Mouse (Mus musculus): ENCODE data around the gene Gm42906. TPM values are rescaled to one million over a fixed set of nuclear protein-coding genes. Genes with fewer than 3 reads are reported as not detected.

Gm42906 gene
- polyA plus RNA-seq, 1 experiment from 2014 or later: not detected

- 9% methylated on average over 8 of the region's 8 CpGs for WGBS
- H3K4me3 ChIP-seq (ENCODE audit: low read depth, low read length): no peak overlapping the region
- no peaks in the 10 kb centered on the region for H3K9me3 ChIP-seq (ENCODE audit: control insufficient read depth, low read length)
- H3K9ac ChIP-seq (ENCODE audit: low read length): no peak overlapping the region
- H3K4me2 ChIP-seq (ENCODE audit: low read depth, severe bottlenecking): no peak overlapping the region
- H3K4me1 ChIP-seq (ENCODE audit: control insufficient read depth, insufficient read depth, low read length): no peaks in the 10 kb centered on the region
- H3K36me3 ChIP-seq (ENCODE audit: control insufficient read depth, insufficient read depth, low read length): no peaks in the 10 kb centered on the region
- peak; percentile 40 for DNase-seq (ENCODE audit: low spot score)
- ATAC-seq (ENCODE audit: insufficient number of reproducible peaks, low FRiP score, low TSS enrichment, low read depth): no peak
- H3K27ac ChIP-seq (replicated peaks; ENCODE audit: low read depth, low read length): no peak overlapping the region
- no peaks in the 10 kb centered on the region for H3K27me3 ChIP-seq (ENCODE audit: control insufficient read depth, insufficient read depth, low read length)
Observed at GRCm38 (mm10) chr5:151149509-151149908, 278.5 kb downstream of the Gm42906 start.

GRCm38 (mm10) chr5:151148079-151148478 is 279.9 kb downstream of the Gm42906 start:
- Histone ChIP-seq H3K4me2 (ENCODE audit: low read depth, severe bottlenecking) (no peak overlapping the region), H3K4me1 (ENCODE audit: control insufficient read depth, insufficient read depth, low read length) (peaks cover 11% of the 10 kb centered on the region), H3K36me3 (ENCODE audit: control insufficient read depth, insufficient read depth, low read length) (no peaks in the 10 kb centered on the region), H3K9ac (ENCODE audit: low read length) (no peak overlapping the region), H3K4me3 (ENCODE audit: low read depth, low read length) (no peak overlapping the region), H3K27ac (replicated peaks; ENCODE audit: low read depth, low read length) (no peak overlapping the region), H3K27me3 (ENCODE audit: control insufficient read depth, insufficient read depth, low read length) (no peaks in the 10 kb centered on the region), H3K9me3 (ENCODE audit: control insufficient read depth, low read length) (no peaks in the 10 kb centered on the region)
- ATAC-seq (ENCODE audit: insufficient number of reproducible peaks, low FRiP score, low TSS enrichment, low read depth) (no peak), DNase-seq (ENCODE audit: low spot score) (no peak)
- WGBS: 91% methylated on average over 4 of the region's 4 CpGs

- Histone ChIP-seq H3K4me3 (ENCODE audit: low read depth, low read length) (no peak overlapping the region), H3K36me3 (ENCODE audit: control insufficient read depth, insufficient read depth, low read length) (no peaks in the 10 kb centered on the region), H3K4me1 (ENCODE audit: control insufficient read depth, insufficient read depth, low read length) (peaks cover 23% of the 10 kb centered on the region), H3K4me2 (ENCODE audit: low read depth, severe bottlenecking) (no peak overlapping the region), H3K9ac (ENCODE audit: low read length) (no peak overlapping the region), H3K9me3 (ENCODE audit: control insufficient read depth, low read length) (no peaks in the 10 kb centered on the region), H3K27me3 (ENCODE audit: control insufficient read depth, insufficient read depth, low read length) (no peaks in the 10 kb centered on the region), H3K27ac (replicated peaks; ENCODE audit: low read depth, low read length) (no peak overlapping the region)
- no peak for DNase-seq (ENCODE audit: low spot score)
- 76% methylated on average over 5 of the region's 5 CpGs for WGBS
- ATAC-seq (ENCODE audit: insufficient number of reproducible peaks, low FRiP score, low TSS enrichment, low read depth): no peak
Observed at GRCm38 (mm10) chr5:151145807-151146206, 282.2 kb downstream of the Gm42906 start.

GRCm38 (mm10) chr5:151143955-151144354 is 284.0 kb downstream of the Gm42906 start:
- WGBS: 75% methylated on average over 5 of the region's 5 CpGs
- Histone ChIP-seq H3K4me1 (ENCODE audit: control insufficient read depth, insufficient read depth, low read length) (peaks cover 23% of the 10 kb centered on the region), H3K4me2 (ENCODE audit: low read depth, severe bottlenecking) (no peak overlapping the region), H3K36me3 (ENCODE audit: control insufficient read depth, insufficient read depth, low read length) (no peaks in the 10 kb centered on the region), H3K4me3 (ENCODE audit: low read depth, low read length) (no peak overlapping the region), H3K9ac (ENCODE audit: low read length) (no peak overlapping the region), H3K27ac (replicated peaks; ENCODE audit: low read depth, low read length) (peak overlapping the region; percentile 76), H3K9me3 (ENCODE audit: control insufficient read depth, low read length) (no peaks in the 10 kb centered on the region), H3K27me3 (ENCODE audit: control insufficient read depth, insufficient read depth, low read length) (no peaks in the 10 kb centered on the region)
- ATAC-seq (ENCODE audit: insufficient number of reproducible peaks, low FRiP score, low TSS enrichment, low read depth): no peak
- DNase-seq (ENCODE audit: low spot score): no peak

- Histone ChIP-seq H3K4me1 (ENCODE audit: control insufficient read depth, insufficient read depth, low read length) (peaks cover 23% of the 10 kb centered on the region), H3K4me2 (ENCODE audit: low read depth, severe bottlenecking) (no peak overlapping the region; the same call in 1 of the 2 replicates), H3K9me3 (ENCODE audit: control insufficient read depth, low read length) (no peaks in the 10 kb centered on the region), H3K27me3 (ENCODE audit: control insufficient read depth, insufficient read depth, low read length) (no peaks in the 10 kb centered on the region), H3K4me3 (ENCODE audit: low read depth, low read length) (no peak overlapping the region), H3K27ac (replicated peaks; ENCODE audit: low read depth, low read length) (peak overlapping the region; percentile 76), H3K9ac (ENCODE audit: low read length) (no peak overlapping the region; the same call in 1 of the 2 replicates), H3K36me3 (ENCODE audit: control insufficient read depth, insufficient read depth, low read length) (no peaks in the 10 kb centered on the region)
- 9% methylated on average over 11 of the region's 11 CpGs for WGBS
- ATAC-seq (ENCODE audit: insufficient number of reproducible peaks, low FRiP score, low TSS enrichment, low read depth) (peak; percentile 86), DNase-seq (ENCODE audit: low spot score) (peak; percentile 87)
Observed at GRCm38 (mm10) chr5:151142671-151143601, 285.0 kb downstream of the Gm42906 start.

GRCm38 (mm10) chr5:151142241-151142640 is 285.7 kb downstream of the Gm42906 start:
- H3K9me3 ChIP-seq (ENCODE audit: control insufficient read depth, low read length): no peaks in the 10 kb centered on the region
- WGBS: 40% methylated on average over 5 of the region's 5 CpGs
- peaks cover 23% of the 10 kb centered on the region for H3K4me1 ChIP-seq (ENCODE audit: control insufficient read depth, insufficient read depth, low read length)
- H3K27ac ChIP-seq (replicated peaks; ENCODE audit: low read depth, low read length): peak overlapping the region; percentile 76
- H3K27me3 ChIP-seq (ENCODE audit: control insufficient read depth, insufficient read depth, low read length): no peaks in the 10 kb centered on the region
- no peak overlapping the region for H3K4me3 ChIP-seq (ENCODE audit: low read depth, low read length)
- H3K9ac ChIP-seq (ENCODE audit: low read length): no peak overlapping the region
- DNase-seq (ENCODE audit: low spot score): no peak
- no peaks in the 10 kb centered on the region for H3K36me3 ChIP-seq (ENCODE audit: control insufficient read depth, insufficient read depth, low read length)
- no peak overlapping the region for H3K4me2 ChIP-seq (ENCODE audit: low read depth, severe bottlenecking)
- no peak for ATAC-seq (ENCODE audit: insufficient number of reproducible peaks, low FRiP score, low TSS enrichment, low read depth)

- Histone ChIP-seq H3K36me3 (ENCODE audit: control insufficient read depth, insufficient read depth, low read length) (no peaks in the 10 kb centered on the region), H3K4me1 (ENCODE audit: control insufficient read depth, insufficient read depth, low read length) (peaks cover 20% of the 10 kb centered on the region), H3K9ac (ENCODE audit: low read length) (no peak overlapping the region), H3K4me2 (ENCODE audit: low read depth, severe bottlenecking) (no peak overlapping the region), H3K4me3 (ENCODE audit: low read depth, low read length) (no peak overlapping the region), H3K27ac (replicated peaks; ENCODE audit: low read depth, low read length) (no peak overlapping the region), H3K9me3 (ENCODE audit: control insufficient read depth, low read length) (no peaks in the 10 kb centered on the region), H3K27me3 (ENCODE audit: control insufficient read depth, insufficient read depth, low read length) (no peaks in the 10 kb centered on the region)
- WGBS: 90% methylated on average over 5 of the region's 5 CpGs
- ATAC-seq (ENCODE audit: insufficient number of reproducible peaks, low FRiP score, low TSS enrichment, low read depth) (no peak), DNase-seq (ENCODE audit: low spot score) (no peak)
Observed at GRCm38 (mm10) chr5:151137901-151138300, 290.1 kb downstream of the Gm42906 start.

GRCm38 (mm10) chr5:151137311-151137710 is 290.7 kb downstream of the Gm42906 start:
- no peak overlapping the region for H3K9ac ChIP-seq (ENCODE audit: low read length)
- no peaks in the 10 kb centered on the region for H3K36me3 ChIP-seq (ENCODE audit: control insufficient read depth, insufficient read depth, low read length)
- no peaks in the 10 kb centered on the region for H3K27me3 ChIP-seq (ENCODE audit: control insufficient read depth, insufficient read depth, low read length)
- H3K4me2 ChIP-seq (ENCODE audit: low read depth, severe bottlenecking): no peak overlapping the region
- peaks cover 16% of the 10 kb centered on the region for H3K4me1 ChIP-seq (ENCODE audit: control insufficient read depth, insufficient read depth, low read length)
- H3K9me3 ChIP-seq (ENCODE audit: control insufficient read depth, low read length): no peaks in the 10 kb centered on the region
- no peak overlapping the region for H3K4me3 ChIP-seq (ENCODE audit: low read depth, low read length)
- DNase-seq (ENCODE audit: low spot score) (no peak), ATAC-seq (ENCODE audit: insufficient number of reproducible peaks, low FRiP score, low TSS enrichment, low read depth) (no peak)
- H3K27ac ChIP-seq (replicated peaks; ENCODE audit: low read depth, low read length): no peak overlapping the region
- WGBS: 68% methylated on average over 4 of the region's 4 CpGs
